Mouse (Mus musculus) left cerebral cortex, postnatal 36 days (tissue): ENCODE data around the gene Itih1. TPM values are rescaled to one million over a fixed set of nuclear protein-coding genes. Genes with fewer than 3 reads are reported as not detected.

Experiments
- DNase-seq, 2 experiments: peaks; one replicate each; pipeline ENCODE4 v3.0.0; 2021 to 2022; ENCODE audit warnings: low spot score in 2 of 2, mixed read lengths in 1 of 2
- intact Hi-C: fragments of 180-260 bp; cut with DNase I; formaldehyde crosslinking; loops from one replicate; pipeline ENCODE4 v1.15.1; 2025
- total RNA-seq, 2 experiments: library from RNA; stranded (reverse); gene quantifications; 2 replicates each; pipeline ENCODE4 v1.2.3; 2021

Gene Itih1
- total RNA-seq, 2 experiments from 2014 or later, result not detected

GRCm38 (mm10) chr14:30911141-30911540, 31.9 kb downstream of the Itih1 start:
- no peak for DNase-seq
- intact Hi-C loops, result no loop called here

- DNase-seq, result no peak
- intact Hi-C loops, result no loop called here
Measured at GRCm38 (mm10) chr14:30907814-30908265, 35.2 kb downstream of the Itih1 start.

GRCm38 (mm10) chr14:30906001-30906400, 37.1 kb downstream of the Itih1 start:
- intact Hi-C loops, result no loop called here
- no peak for DNase-seq

- intact Hi-C loops, result no loop called here
- DNase-seq, result no peak
Measured at GRCm38 (mm10) chr14:30904307-30904706, 38.8 kb downstream of the Itih1 start.

GRCm38 (mm10) chr14:30903036-30903435, 40.1 kb downstream of the Itih1 start:
- DNase-seq, result no peak
- intact Hi-C loops, result no loop called here

- intact Hi-C loops, result no loop called here
- no peak for DNase-seq
Measured at GRCm38 (mm10) chr14:30902628-30903027, 40.5 kb downstream of the Itih1 start.

GRCm38 (mm10) chr14:30899972-30900371, 43.1 kb downstream of the Itih1 start:
- no peak for DNase-seq
- intact Hi-C loops, result no loop called here

- intact Hi-C loops, result no loop called here
- no peak for DNase-seq
Measured at GRCm38 (mm10) chr14:30888271-30888732, 54.8 kb downstream of the Itih1 start.

GRCm38 (mm10) chr14:30886204-30886603, 56.9 kb downstream of the Itih1 start, which contains the start of gene Itih4:
Itih4 (plus strand) TSS chr14:30886476.
- no peak for DNase-seq
- intact Hi-C loops, result no loop called here

- intact Hi-C loops, result no loop called here
- DNase-seq, result no peak
Measured at GRCm38 (mm10) chr14:30885298-30885697, 57.8 kb downstream of the Itih1 start.

- intact Hi-C loops, result loop anchor here (2.0 kb wide), 1 partner anchor 61 kb away; the partner anchor contains the start of gene Itih1
- no peak for DNase-seq
Measured at GRCm38 (mm10) chr14:30881718-30882108, 61.4 kb downstream of the Itih1 start.

GRCm38 (mm10) chr14:30880811-30881717, 62.0 kb downstream of the Itih1 start:
- intact Hi-C loops, result loop anchor here (2.0 kb wide), 1 partner anchor 62 kb away; the partner anchor contains the start of gene Itih1
- no peak for DNase-seq

- no peak for DNase-seq
- intact Hi-C loops, result loop anchor here (2.0 kb wide), 1 partner anchor 63 kb away; the partner anchor contains the start of gene Itih1
Measured at GRCm38 (mm10) chr14:30880251-30880650, 62.8 kb downstream of the Itih1 start.

- intact Hi-C loops, result loop anchor here (2.0 kb wide), 1 partner anchor 63 kb away; the partner anchor contains the start of gene Itih1
Measured at GRCm38 (mm10) chr14:30879794-30880193, 63.3 kb downstream of the Itih1 start.

More at GRCm38 (mm10) chr14:30879794-30880193, 63.3 kb downstream of the Itih1 start:
- no peak for DNase-seq

Other genes starting within 250 kb of the Itih1 start
- gene Sfmbt1, start 228.4 kb downstream of the Itih1 start, total RNA-seq, result 10 to 100 TPM; 33.3 to 35.2 TPM
- gene Tmem110, start 117.7 kb downstream of the Itih1 start, total RNA-seq, result 10 to 100 TPM; 23.4 to 24.2 TPM
- 1 to 10 TPM; 3.0 to 4.5 TPM for gene Mustn1, start 64.1 kb downstream of the Itih1 start, total RNA-seq
- gene Itih4, start 56.8 kb downstream of the Itih1 start, total RNA-seq, result not detected
- 10 to 100 TPM; 19.5 to 24.1 TPM for gene Itih3, start 19.5 kb downstream of the Itih1 start, total RNA-seq
- gene Nek4, start 8.1 kb upstream of the Itih1 start, total RNA-seq, result 10 to 100 TPM; 17.0 to 19.8 TPM
- 10 to 100 TPM; 27.9 to 43.2 TPM for gene Glt8d1, start 58.1 kb upstream of the Itih1 start, total RNA-seq
- gene Spcs1, start 58.4 kb upstream of the Itih1 start, total RNA-seq, result 100 to 1,000 TPM; 151 to 164 TPM
- 10 to 100 TPM; 50.1 to 57.6 TPM for gene Pbrm1, start 75.8 kb upstream of the Itih1 start, total RNA-seq
- 10 to 100 TPM; 41.8 to 53.9 TPM for gene Gnl3, start 75.9 kb upstream of the Itih1 start, total RNA-seq
- gene Smim4, start 185.7 kb upstream of the Itih1 start, total RNA-seq, result 10 to 100 TPM; 24.6 to 32.9 TPM
- 1 to 10 TPM; 2.8 to 4.6 TPM for gene Nt5dc2, start 187.8 kb upstream of the Itih1 start, total RNA-seq
- 10 to 100 TPM; 22.5 to 23.5 TPM for gene Stab1, start 225.4 kb upstream of the Itih1 start, total RNA-seq